Mouse (Mus musculus): Measurements from ENCODE around the gene Trib2. TPM values are rescaled to one million over a fixed set of nuclear protein-coding genes. Genes with fewer than 3 reads are reported as not detected.

Gene Trib2
- 7.2 and 9.3 TPM in 2 replicates for total RNA-seq (2017)

GRCm38 (mm10) chr12:15816740-15817178 lies at the start of gene Trib2:
Gene Trib2, minus strand, starts transcription at chr12:15816922.
- peak; percentile 50 to 76 for ATAC-seq (replicated peaks in 1 of 2; ENCODE audit: insufficient read depth in 1 of 2, low FRiP score in 2 of 2, low TSS enrichment in 1 of 2, low read depth in 1 of 2, poor library complexity in 2 of 2, severe bottlenecking in 2 of 2)

- ATAC-seq (replicated peaks in 1 of 2; ENCODE audit: insufficient read depth in 1 of 2, low FRiP score in 2 of 2, low TSS enrichment in 1 of 2, low read depth in 1 of 2, poor library complexity in 2 of 2, severe bottlenecking in 2 of 2): no peak
Measured at GRCm38 (mm10) chr12:15858005-15858404, 41.3 kb upstream of the Trib2 start.

- no peak for ATAC-seq (replicated peaks in 1 of 2; ENCODE audit: insufficient read depth in 1 of 2, low FRiP score in 2 of 2, low TSS enrichment in 1 of 2, low read depth in 1 of 2, poor library complexity in 2 of 2, severe bottlenecking in 2 of 2)
Measured at GRCm38 (mm10) chr12:15855891-15856290, 39.2 kb upstream of the Trib2 start.

GRCm38 (mm10) chr12:15852781-15853180 lies 36.1 kb upstream of the Trib2 start:
- no peak for ATAC-seq (replicated peaks in 1 of 2; ENCODE audit: insufficient read depth in 1 of 2, low FRiP score in 2 of 2, low TSS enrichment in 1 of 2, low read depth in 1 of 2, poor library complexity in 2 of 2, severe bottlenecking in 2 of 2)

- ATAC-seq (replicated peaks in 1 of 2; ENCODE audit: insufficient read depth in 1 of 2, low FRiP score in 2 of 2, low TSS enrichment in 1 of 2, low read depth in 1 of 2, poor library complexity in 2 of 2, severe bottlenecking in 2 of 2): no peak
Measured at GRCm38 (mm10) chr12:15852031-15852430, 35.3 kb upstream of the Trib2 start.

GRCm38 (mm10) chr12:15850441-15850895 lies 33.7 kb upstream of the Trib2 start:
- no peak for ATAC-seq (replicated peaks in 1 of 2; ENCODE audit: insufficient read depth in 1 of 2, low FRiP score in 2 of 2, low TSS enrichment in 1 of 2, low read depth in 1 of 2, poor library complexity in 2 of 2, severe bottlenecking in 2 of 2)

- ATAC-seq (replicated peaks in 1 of 2; ENCODE audit: insufficient read depth in 1 of 2, low FRiP score in 2 of 2, low TSS enrichment in 1 of 2, low read depth in 1 of 2, poor library complexity in 2 of 2, severe bottlenecking in 2 of 2): no peak
Measured at GRCm38 (mm10) chr12:15849861-15850294, 33.2 kb upstream of the Trib2 start.

- no peak for ATAC-seq (replicated peaks in 1 of 2; ENCODE audit: insufficient read depth in 1 of 2, low FRiP score in 2 of 2, low TSS enrichment in 1 of 2, low read depth in 1 of 2, poor library complexity in 2 of 2, severe bottlenecking in 2 of 2)
Measured at GRCm38 (mm10) chr12:15848391-15848790, 31.7 kb upstream of the Trib2 start.

- ATAC-seq (replicated peaks in 1 of 2; ENCODE audit: insufficient read depth in 1 of 2, low FRiP score in 2 of 2, low TSS enrichment in 1 of 2, low read depth in 1 of 2, poor library complexity in 2 of 2, severe bottlenecking in 2 of 2): no peak
Measured at GRCm38 (mm10) chr12:15844701-15845100, 28.0 kb upstream of the Trib2 start.

GRCm38 (mm10) chr12:15840864-15841557 lies 24.3 kb upstream of the Trib2 start:
- no peak for ATAC-seq (replicated peaks in 1 of 2; ENCODE audit: insufficient read depth in 1 of 2, low FRiP score in 2 of 2, low TSS enrichment in 1 of 2, low read depth in 1 of 2, poor library complexity in 2 of 2, severe bottlenecking in 2 of 2)

GRCm38 (mm10) chr12:15838201-15838600 lies 21.5 kb upstream of the Trib2 start:
- ATAC-seq (replicated peaks in 1 of 2; ENCODE audit: insufficient read depth in 1 of 2, low FRiP score in 2 of 2, low TSS enrichment in 1 of 2, low read depth in 1 of 2, poor library complexity in 2 of 2, severe bottlenecking in 2 of 2): no peak

- no peak for ATAC-seq (replicated peaks in 1 of 2; ENCODE audit: insufficient read depth in 1 of 2, low FRiP score in 2 of 2, low TSS enrichment in 1 of 2, low read depth in 1 of 2, poor library complexity in 2 of 2, severe bottlenecking in 2 of 2)
Measured at GRCm38 (mm10) chr12:15837566-15837965, 20.8 kb upstream of the Trib2 start.

- no peak for ATAC-seq (replicated peaks in 1 of 2; ENCODE audit: insufficient read depth in 1 of 2, low FRiP score in 2 of 2, low TSS enrichment in 1 of 2, low read depth in 1 of 2, poor library complexity in 2 of 2, severe bottlenecking in 2 of 2)
Measured at GRCm38 (mm10) chr12:15832674-15833052, 15.9 kb upstream of the Trib2 start.

GRCm38 (mm10) chr12:15831941-15832673 lies 15.4 kb upstream of the Trib2 start:
- no peak for ATAC-seq (replicated peaks in 1 of 2; ENCODE audit: insufficient read depth in 1 of 2, low FRiP score in 2 of 2, low TSS enrichment in 1 of 2, low read depth in 1 of 2, poor library complexity in 2 of 2, severe bottlenecking in 2 of 2)

GRCm38 (mm10) chr12:15830750-15831149 lies 14.0 kb upstream of the Trib2 start:
- ATAC-seq (replicated peaks in 1 of 2; ENCODE audit: insufficient read depth in 1 of 2, low FRiP score in 2 of 2, low TSS enrichment in 1 of 2, low read depth in 1 of 2, poor library complexity in 2 of 2, severe bottlenecking in 2 of 2): no peak

GRCm38 (mm10) chr12:15828815-15829398 lies 12.2 kb upstream of the Trib2 start:
- no peak for ATAC-seq (replicated peaks in 1 of 2; ENCODE audit: insufficient read depth in 1 of 2, low FRiP score in 2 of 2, low TSS enrichment in 1 of 2, low read depth in 1 of 2, poor library complexity in 2 of 2, severe bottlenecking in 2 of 2)

GRCm38 (mm10) chr12:15821019-15821418 lies 4.3 kb upstream of the Trib2 start:
- ATAC-seq (replicated peaks in 1 of 2; ENCODE audit: insufficient read depth in 1 of 2, low FRiP score in 2 of 2, low TSS enrichment in 1 of 2, low read depth in 1 of 2, poor library complexity in 2 of 2, severe bottlenecking in 2 of 2): no peak

GRCm38 (mm10) chr12:15817365-15817764 lies 643 bp upstream of the Trib2 start:
- ATAC-seq (replicated peaks in 1 of 2; ENCODE audit: insufficient read depth in 1 of 2, low FRiP score in 2 of 2, low TSS enrichment in 1 of 2, low read depth in 1 of 2, poor library complexity in 2 of 2, severe bottlenecking in 2 of 2): no peak
